Mouse (Mus musculus): ENCODE data around the gene Tsc2.

Tsc2 gene

GRCm38 (mm10) chr17:24569837-24570236 lies 62.6 kb downstream of the Tsc2 start:
- no peak for DNase-seq (ENCODE audit: low spot score in 2 of 2)

DNA sequence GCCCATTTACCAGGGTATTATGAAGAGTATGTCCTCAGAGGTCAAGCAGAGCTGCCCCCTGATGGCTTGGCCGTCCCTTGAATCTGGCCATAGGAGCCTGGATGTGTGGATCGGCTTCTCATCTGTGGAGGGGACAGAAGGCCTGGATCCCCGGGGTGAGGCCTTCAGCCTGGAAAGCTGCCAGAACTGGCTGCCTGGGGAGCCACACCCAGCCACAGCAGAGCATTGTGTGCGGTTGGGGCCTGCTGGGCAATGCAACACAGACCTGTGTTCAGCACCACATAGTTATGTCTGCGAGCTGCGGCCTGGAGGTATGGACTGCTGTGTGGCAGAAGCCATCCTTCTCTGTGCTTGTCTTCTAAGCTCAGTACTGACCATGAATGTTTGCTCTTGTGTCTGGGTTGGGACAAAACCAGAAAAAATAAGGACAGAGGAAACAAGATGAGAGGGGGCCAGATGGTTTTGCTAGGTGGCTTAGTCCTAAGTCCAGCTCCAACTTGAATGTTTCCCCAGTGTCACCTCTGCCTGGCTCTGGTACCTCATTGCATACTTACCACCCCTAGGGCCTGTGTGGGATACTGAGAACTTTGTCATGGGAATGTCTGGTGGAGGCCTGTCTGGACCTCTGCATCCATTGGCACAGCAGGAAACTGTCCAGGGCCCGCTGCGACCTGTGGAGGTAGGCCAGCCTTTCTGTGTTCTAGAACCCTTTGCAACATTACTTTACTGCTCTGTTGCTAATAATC lies 65.2 kb downstream of the Tsc2 start:
- DNase-seq (ENCODE audit: low spot score in 2 of 2): no peak

- no peak for DNase-seq (ENCODE audit: low spot score in 2 of 2)
These were observed 66.6 kb downstream of the Tsc2 start for GRCm38 (mm10) chr17:24565792-24566191.

DNA sequence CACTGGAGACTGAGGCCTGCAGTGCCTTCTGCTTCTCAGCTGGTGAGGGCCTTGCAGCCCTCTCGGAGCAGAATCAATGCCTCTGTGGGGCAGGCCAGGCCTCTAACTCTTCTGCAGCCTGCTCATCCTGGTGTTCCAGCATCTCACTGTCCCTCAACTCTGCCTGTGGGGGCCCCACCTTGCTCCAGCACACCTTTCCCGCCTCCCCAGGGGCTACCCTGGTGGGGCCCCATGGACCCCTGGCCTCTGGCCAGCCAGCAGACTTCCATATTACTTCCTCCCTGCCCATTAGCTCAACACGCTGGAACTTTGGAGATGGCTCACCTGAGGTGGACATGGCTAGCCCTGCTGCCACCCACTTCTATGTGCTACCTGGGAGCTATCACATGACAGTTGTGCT lies 67.3 kb downstream of the Tsc2 start:
- DNase-seq (ENCODE audit: low spot score in 2 of 2): no peak

DNA sequence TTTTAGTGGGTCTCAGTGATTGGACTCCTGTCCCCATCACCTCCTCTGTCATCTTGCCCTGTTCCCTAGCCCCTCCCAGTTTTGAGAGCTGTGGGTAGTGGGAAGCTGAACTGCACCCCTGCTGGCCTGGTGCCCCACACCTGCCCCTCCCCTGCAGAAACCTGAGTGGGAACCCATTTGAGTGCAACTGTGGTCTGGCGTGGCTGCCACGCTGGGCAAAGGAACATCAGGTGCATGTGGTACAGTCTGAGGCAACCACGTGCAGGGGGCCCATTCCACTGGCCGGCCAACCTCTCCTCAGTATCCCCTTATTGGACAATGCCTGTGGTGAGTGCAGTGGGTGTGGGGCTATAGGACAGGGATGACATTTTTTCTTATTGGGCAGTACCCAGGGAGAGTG lies 68.0 kb downstream of the Tsc2 start:
- DNase-seq (ENCODE audit: low spot score in 2 of 2): no peak

DNA sequence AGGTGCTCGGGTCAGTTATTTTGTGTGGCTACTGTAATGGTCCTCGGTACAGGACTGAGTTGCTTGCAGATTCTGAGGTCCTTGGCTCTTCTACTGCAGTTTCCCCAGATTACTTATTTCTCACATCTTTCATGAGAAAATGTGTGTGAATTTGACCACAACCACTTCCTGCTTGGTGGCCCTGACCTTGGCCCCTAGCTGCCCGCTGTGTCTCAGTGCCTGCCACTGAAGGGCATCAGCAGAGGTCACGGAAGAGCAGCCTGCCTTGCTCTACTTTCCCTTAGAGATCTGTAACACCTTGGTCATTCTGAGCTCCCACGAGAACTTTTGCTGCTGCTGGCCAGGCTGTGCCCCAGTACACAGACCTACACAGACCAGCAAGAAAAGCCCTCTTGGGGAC lies 68.8 kb downstream of the Tsc2 start:
- DNase-seq (ENCODE audit: low spot score in 2 of 2): no peak

DNA sequence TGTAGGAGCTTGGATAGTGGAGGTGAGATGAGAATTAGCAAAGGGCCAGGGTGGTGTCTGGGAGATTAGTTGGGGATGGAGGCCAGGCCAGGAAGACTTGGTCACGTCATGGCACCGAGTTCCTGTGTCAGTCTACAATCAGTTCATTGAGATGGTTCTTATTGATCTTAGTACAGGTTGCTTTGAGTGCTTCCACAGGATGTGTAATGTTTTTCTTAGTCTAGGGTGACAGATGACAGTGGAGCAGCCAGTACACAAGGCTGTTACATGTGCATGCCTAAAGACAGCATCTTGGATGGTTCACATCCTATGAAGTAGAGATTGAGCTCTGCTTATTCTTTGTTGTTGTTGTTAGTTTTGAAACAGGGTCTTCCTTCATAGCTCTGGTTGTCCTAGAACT lies 70.8 kb downstream of the Tsc2 start:
- no peak for DNase-seq (ENCODE audit: low spot score in 2 of 2)

DNA sequence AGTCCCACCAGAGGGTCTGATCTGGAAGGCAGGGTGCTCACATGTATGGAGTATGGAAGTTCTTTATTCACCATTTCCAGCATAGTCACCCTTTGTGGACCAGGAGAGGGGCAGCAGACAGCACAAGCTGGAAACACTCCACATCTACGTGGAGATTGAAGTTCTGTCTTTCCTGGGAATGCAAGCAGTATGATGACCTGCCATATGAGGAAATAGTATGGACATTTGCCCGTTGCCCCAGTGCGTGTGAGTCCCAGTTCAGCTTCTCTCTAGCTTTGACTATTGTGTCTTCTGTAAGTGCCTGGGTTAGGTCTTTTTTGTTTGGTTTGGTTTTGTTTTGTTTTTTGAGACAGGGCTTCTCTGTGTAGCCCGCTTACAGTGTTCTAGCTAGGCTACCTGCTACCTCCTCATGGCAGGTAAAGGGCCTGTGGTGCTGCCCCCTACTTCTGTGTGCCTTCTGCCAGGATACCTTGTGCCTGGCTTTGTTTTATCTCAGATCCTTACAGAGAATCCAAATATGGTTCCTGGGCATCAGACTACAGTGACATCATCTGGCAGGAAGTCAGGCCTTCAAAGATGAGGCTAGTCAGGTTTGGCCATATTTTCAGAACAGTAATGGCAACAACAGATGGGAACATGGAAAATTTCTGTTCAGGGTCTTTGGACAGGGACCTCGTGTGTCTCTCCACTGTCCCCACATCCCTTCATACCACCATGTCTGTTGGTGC lies 72.0 kb downstream of the Tsc2 start:
- DNase-seq (ENCODE audit: low spot score in 2 of 2): no peak

DNA sequence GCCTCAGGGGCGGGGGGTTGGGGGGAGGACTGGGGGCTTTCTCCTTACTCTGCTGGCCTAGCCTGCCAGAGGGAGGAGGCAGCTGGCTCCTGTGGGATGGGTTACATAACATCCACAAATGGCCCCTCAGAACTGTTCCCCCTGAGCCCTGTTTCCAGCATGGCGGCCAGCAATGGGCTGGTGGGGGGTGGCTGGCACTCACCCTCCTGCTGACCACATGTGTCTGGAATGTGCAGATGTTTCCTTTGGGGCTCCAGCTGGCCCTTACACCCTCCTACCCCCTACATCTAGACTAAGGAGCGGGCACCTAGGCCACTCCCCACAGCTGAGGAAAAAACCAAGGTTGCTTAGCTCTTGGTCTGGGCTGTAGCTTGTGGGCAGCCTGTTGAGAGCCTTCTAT lies 73.3 kb downstream of the Tsc2 start:
- no peak for DNase-seq (ENCODE audit: low spot score in 2 of 2)

- no peak for DNase-seq (ENCODE audit: low spot score in 2 of 2)
These were observed 73.8 kb downstream of the Tsc2 start for GRCm38 (mm10) chr17:24558600-24559099.

DNA sequence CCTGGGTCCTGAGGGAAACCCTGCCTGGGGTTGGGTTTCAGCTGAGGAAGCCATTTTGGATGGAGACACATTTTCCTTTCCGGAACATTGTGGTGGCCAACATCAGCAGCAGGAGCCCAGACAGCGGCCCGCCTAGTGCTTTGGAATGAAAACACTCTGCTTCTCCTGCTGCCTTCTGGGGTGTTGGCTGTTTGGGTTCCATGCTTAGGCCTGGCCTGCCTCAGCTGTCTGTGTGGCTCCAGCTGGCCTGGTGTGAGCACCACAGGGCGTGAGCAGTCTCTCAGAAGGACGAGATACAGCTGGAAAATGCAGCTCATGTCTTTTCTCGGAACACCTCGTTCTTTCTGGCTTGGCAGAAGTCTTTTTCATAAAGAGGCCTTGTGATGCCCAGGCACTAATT lies 75.3 kb downstream of the Tsc2 start:
- no peak for DNase-seq (ENCODE audit: low spot score in 2 of 2)

DNA sequence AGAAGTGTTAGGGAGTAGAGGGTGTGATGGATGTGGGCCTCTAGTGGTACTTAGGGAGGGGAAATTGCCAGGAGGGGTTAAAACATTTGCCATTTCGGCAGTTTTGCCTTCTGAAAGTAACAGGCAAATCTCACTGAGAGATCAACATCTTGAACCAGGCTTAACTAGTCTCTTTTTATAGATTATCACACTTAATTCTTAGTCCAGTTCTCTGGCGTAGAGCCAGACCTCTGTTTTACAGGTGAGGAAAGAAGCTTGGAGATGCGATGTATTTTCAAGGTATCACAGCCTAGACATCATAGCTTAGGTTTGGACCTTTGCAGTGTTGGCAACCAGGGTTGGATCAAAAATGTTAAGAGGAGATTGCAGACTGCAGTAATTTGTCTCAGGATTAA lies 81.4 kb downstream of the Tsc2 start:
- no peak for DNase-seq (ENCODE audit: low spot score in 2 of 2)

GRCm38 (mm10) chr17:24550416-24551049 lies 81.9 kb downstream of the Tsc2 start:
- peak in 1 of 2 experiments; percentile 75 for DNase-seq (ENCODE audit: low spot score in 2 of 2)

DNA sequence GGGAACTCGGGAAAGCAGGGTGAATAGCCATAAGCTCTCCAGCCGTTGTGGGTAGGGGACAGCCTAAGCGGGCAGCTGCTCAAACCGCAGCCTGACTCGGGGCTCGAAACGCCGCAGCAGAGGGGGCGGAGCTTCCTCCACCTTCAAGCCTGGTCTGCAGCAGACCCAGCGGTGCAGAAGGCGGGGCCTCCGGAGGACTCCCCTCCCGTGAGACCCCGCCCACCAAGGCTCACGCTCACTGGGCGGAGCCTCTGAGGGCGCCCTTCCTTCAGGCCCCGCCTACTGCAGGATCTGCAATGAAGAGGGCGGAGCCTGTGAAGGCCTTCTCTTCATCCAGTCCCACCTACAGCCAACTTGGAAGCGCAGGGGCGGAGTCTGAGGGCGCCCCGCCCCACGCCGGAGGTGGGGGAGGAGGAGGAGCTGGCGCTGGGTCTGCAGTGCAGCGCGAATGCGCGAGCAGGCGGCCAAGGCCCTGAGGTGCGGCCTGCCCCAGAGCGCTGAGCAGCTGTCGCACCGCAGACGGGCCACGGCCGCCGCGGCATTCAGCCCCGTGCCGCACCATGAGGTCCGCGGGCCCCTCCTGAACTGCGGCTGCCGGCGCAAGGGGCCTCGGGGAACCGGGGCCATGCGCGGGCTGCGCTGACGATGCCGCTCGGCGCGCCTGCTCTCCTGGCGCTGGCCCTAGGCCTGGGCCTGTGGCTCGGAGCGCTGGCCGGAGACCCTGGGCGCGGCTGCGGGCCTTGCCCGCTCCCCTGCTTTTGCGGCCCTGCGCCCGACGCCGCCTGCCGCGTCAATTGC lies 82.6 kb downstream of the Tsc2 start, which contains the start of gene Pkd1:
Pkd1 (plus strand) TSS at position 217 of the 798 bp plus-strand sequence.
- DNase-seq (ENCODE audit: low spot score in 2 of 2): peak; percentile 99

DNA sequence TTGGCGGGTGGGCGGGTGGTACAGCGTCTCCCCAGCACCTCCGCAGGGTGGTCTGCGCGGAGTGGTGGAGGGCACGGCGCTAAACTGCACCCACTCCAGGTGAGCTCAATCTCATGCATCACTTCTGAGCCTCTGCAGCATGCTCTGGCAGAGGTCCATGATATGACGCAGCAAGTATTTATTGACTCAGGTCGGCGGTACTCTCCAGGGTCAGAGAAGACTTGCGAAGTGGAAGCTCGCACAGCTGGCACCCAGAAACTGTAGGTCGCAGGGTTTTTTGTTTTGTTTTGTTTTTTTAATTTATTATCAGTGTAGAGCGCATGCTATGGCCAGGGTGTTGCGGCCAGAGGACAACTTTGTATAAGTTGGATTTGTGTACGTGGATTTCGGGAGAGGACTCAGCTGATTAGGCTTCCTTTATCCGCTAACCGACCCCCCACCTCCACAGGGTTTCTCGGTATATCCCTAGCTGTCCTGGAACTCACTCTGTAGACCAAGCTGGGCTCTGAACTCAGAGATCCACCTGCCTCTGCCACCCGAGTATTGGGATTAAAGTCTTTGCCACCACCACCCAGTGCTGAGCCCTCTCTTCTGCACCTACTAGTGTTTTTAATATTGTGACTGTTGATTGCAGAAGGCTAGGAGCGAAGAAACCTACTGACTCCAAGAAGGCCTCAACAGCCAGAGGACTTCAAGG lies 83.4 kb downstream of the Tsc2 start:
- DNase-seq (ENCODE audit: low spot score in 2 of 2): peak in 1 of 2 experiments; percentile 73

- no peak for DNase-seq (ENCODE audit: low spot score in 2 of 2)
These were observed 84.0 kb downstream of the Tsc2 start for GRCm38 (mm10) chr17:24548435-24548834.

GRCm38 (mm10) chr17:24546234-24546633 lies 86.2 kb downstream of the Tsc2 start:
- DNase-seq (ENCODE audit: low spot score in 2 of 2): no peak

All from left cerebral cortex, adult 9 months (tissue).